Mouse (Mus musculus) heart, embryonic 11.5 days (tissue): Measurements from ENCODE around the gene Lingo3. TPM values are rescaled to one million over a fixed set of nuclear protein-coding genes. Genes with fewer than 3 reads are reported as not detected.
A peak's percentile ranks its signal among the peaks of the same experiment; 100 is the strongest.

Source experiments
- ATAC-seq: fragments of 200-750 bp; cut with Nextera tagmentation; replicated peaks from 2 replicates; pipeline ENCODE4 v1.8.0; 2017; ENCODE audit warnings: moderate library complexity; ENCODE audit not compliant: insufficient number of reproducible peaks, low FRiP score, low TSS enrichment
- H3K27ac ChIP-seq: fragments of 300-500 bp; sonication (generic); 2 replicates; pipeline ENCODE4 v1.5.1; 2014; ENCODE audit warnings: mild to moderate bottlenecking, low read depth, low read length
- H3K27me3 ChIP-seq: fragments of 300-500 bp; sonication (generic); 2 replicates; pipeline ENCODE4 v1.6.1; 2014; ENCODE audit warnings: mild to moderate bottlenecking, low read length, mixed read lengths; ENCODE audit not compliant: control insufficient read depth, insufficient read depth
- H3K36me3 ChIP-seq: fragments of 300-500 bp; sonication (generic); 2 replicates; pipeline ENCODE4 v1.6.1; 2014; ENCODE audit warnings: mild to moderate bottlenecking, low read length, moderate library complexity, mixed read lengths; ENCODE audit not compliant: control insufficient read depth, insufficient read depth
- H3K4me1 ChIP-seq: fragments of 300-500 bp; sonication (generic); 2 replicates; pipeline ENCODE4 v1.6.1; 2014; ENCODE audit warnings: low read length; ENCODE audit not compliant: control insufficient read depth, insufficient read depth
- H3K4me2 ChIP-seq: fragments of 300-500 bp; sonication (generic); 2 replicates; pipeline ENCODE4 v1.6.1; 2014; ENCODE audit warnings: mild to moderate bottlenecking, moderate library complexity
- H3K4me3 ChIP-seq: fragments of 300-500 bp; sonication (generic); 2 replicates; pipeline ENCODE4 v1.5.1; 2014; ENCODE audit warnings: low read depth, low read length
- H3K9ac ChIP-seq: fragments of 300-500 bp; sonication (generic); 2 replicates; pipeline ENCODE4 v1.6.1; 2014; ENCODE audit warnings: mild to moderate bottlenecking, low read depth, low read length, moderate library complexity
- H3K9me3 ChIP-seq: fragments of 300-500 bp; sonication (generic); replicated peaks from 2 replicates; pipeline ENCODE4 v1.6.1; 2016; ENCODE audit warnings: low read length; ENCODE audit not compliant: control insufficient read depth
- WGBS: fragments of 180-500 bp; shearing (Covaris S2); extraction: QIAGEN DNeasy Blood & Tissue Kit; methylation state at CpG from one replicate; pipeline ENCODE4 v1.1.7; 2014; ENCODE audit not compliant: insufficient replicate concordance; 5-methylcytosine and 5-hydroxymethylcytosine counted together
- microRNA counts: library from miRNA; unstranded; fragments of <30 nt; microRNA quantifications from one replicate; lab custom pipeline; 2015
- microRNA-seq: library from miRNA; unstranded; fragments of <30 nt; microRNA quantifications from one replicate; pipeline ENCODE4, GENCODE M21; 2016; ENCODE audit warnings: borderline number of aligned reads
- polyA plus RNA-seq: library from polyadenylated mRNA; unstranded; fragments of >200 nt; fragmentation: Nextera tagmentation; extraction: Ambion mirVana; gene quantifications from 2 replicates; pipeline ENCODE4 v1.2.1, GENCODE M21; 2014

Lingo3 gene
- polyA plus RNA-seq, 1 experiment from 2014 or later = not detected

DNA sequence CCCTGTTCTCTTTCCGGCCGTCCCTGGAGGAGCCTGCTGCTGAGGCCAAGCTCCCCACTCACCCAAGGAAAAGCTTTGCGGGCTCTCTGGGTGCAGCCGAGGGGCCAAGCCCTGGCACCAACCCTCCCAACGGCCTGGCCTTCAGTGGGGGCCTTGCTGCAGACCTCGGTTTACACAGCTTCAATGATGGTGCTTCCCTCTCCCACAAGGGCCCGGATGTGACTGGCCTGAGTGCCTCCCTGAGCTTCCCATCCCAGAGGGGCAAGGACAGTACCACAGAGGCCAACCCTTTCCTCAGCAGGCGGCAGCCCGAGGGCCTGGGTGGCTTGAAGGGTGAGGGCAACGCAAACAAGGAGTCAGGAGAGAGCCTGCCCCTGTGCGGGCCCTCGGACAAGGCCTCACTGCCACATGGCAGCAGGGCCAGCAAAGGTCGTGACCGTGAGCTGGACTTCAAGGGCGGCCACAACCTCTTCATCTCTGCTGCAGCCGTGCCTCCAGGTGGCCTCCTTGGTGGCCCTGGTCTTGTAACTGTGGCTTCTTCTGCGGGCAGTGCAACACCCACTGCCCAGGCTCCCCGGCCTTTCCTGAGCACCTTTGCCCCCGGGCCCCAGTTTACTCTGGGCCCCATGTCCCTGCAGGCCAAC is 53.0 kb downstream of the Lingo3 start:
- H3K4me3 ChIP-seq = no peak overlapping the region
- peaks cover 18% of the 10 kb centered on the region for H3K4me1 ChIP-seq
- peaks cover 65% of the 10 kb centered on the region for H3K36me3 ChIP-seq
- 75% methylated on average over 19 of the region's 19 CpGs for WGBS
- H3K27me3 ChIP-seq = no peaks in the 10 kb centered on the region
- no peaks in the 10 kb centered on the region for H3K9me3 ChIP-seq
- no peak overlapping the region; the same call in 1 of the 2 replicates for H3K27ac ChIP-seq
- no peak overlapping the region for H3K9ac ChIP-seq
- no peak for ATAC-seq
- no peak overlapping the region for H3K4me2 ChIP-seq

DNA sequence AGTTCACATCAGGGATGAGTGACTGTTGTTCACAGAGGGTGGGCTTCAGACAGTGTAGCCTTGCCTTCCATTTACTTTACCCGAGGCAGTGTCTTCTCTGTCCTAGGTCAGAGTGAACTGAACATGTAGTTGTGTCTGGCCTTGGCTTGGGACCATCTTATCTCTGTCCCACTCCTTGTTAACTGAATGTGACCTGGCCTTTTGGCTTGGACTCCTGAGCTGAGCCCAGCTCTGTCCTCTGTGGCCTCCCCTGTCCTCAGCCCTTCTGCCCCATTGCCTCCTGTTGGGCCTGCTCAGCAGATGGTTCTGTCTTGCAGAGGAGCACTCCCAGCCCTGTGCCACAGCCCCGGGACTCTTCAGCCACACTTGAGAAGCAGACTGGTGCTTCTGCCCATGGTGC is 56.3 kb downstream of the Lingo3 start:
- no peak for ATAC-seq
- 83% methylated on average over 2 of the region's 2 CpGs for WGBS

DNA sequence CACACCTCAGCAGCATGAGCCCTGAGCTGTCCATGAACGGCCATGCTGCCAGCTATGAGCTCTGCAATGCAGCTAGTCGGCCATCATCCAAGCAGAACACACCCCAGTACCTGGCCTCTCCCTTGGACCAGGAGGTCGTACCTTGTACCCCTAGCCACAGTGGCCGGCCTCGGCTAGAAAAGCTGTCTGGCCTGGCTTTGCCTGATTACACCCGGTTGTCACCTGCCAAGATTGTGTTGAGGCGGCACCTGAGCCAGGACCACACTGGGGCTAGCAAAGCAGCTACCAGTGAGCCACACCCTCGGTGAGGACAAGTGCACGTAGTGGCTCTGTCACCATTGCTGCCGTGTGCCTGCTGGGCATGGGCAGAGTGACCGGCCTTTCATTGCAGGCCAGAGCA is 57.9 kb downstream of the Lingo3 start:
- H3K4me1 ChIP-seq = peaks cover 3% of the 10 kb centered on the region
- no peak overlapping the region for H3K27ac ChIP-seq
- H3K9ac ChIP-seq = no peak overlapping the region
- H3K4me2 ChIP-seq = no peak overlapping the region
- no peaks in the 10 kb centered on the region for H3K9me3 ChIP-seq
- H3K36me3 ChIP-seq = peaks cover 59% of the 10 kb centered on the region
- WGBS = 92% methylated on average over 11 of the region's 11 CpGs
- no peaks in the 10 kb centered on the region for H3K27me3 ChIP-seq
- ATAC-seq = no peak
- H3K4me3 ChIP-seq = no peak overlapping the region

More for the DNA sequence above, 56.3 kb downstream of the Lingo3 start:
- H3K4me1 ChIP-seq = peaks cover 18% of the 10 kb centered on the region
- H3K27ac ChIP-seq = no peak overlapping the region
- H3K36me3 ChIP-seq = peaks cover 59% of the 10 kb centered on the region
- no peak overlapping the region for H3K9ac ChIP-seq
- H3K4me3 ChIP-seq = no peak overlapping the region
- no peak overlapping the region for H3K4me2 ChIP-seq
- no peaks in the 10 kb centered on the region for H3K9me3 ChIP-seq
- no peaks in the 10 kb centered on the region for H3K27me3 ChIP-seq

DNA sequence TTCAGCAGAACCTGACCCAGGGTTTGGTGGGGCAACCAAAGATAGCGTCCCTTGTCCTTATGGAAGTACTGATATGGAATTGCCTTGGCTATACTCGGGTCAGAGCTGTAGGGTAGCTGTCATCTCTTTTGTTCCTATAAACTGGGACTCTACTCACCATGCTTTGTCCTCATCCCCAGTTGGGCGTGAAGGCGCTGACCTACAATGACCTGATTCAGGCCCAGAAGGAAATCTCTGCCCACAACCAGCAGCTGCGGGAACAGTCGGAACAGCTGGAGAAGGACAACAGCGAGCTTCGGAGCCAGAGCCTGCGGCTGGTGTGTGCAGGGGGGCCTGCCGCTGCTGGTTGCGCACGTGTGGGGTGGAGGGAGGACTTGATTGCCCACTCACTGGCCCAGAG is 59.0 kb downstream of the Lingo3 start:
- peaks cover 56% of the 10 kb centered on the region for H3K36me3 ChIP-seq
- H3K4me3 ChIP-seq = no peak overlapping the region
- no peaks in the 10 kb centered on the region for H3K9me3 ChIP-seq
- WGBS = 88% methylated on average over 12 of the region's 12 CpGs
- H3K27me3 ChIP-seq = no peaks in the 10 kb centered on the region
- ATAC-seq = no peak
- H3K4me2 ChIP-seq = no peak overlapping the region
- H3K27ac ChIP-seq = no peak overlapping the region
- H3K9ac ChIP-seq = no peak overlapping the region
- no peaks in the 10 kb centered on the region for H3K4me1 ChIP-seq

DNA sequence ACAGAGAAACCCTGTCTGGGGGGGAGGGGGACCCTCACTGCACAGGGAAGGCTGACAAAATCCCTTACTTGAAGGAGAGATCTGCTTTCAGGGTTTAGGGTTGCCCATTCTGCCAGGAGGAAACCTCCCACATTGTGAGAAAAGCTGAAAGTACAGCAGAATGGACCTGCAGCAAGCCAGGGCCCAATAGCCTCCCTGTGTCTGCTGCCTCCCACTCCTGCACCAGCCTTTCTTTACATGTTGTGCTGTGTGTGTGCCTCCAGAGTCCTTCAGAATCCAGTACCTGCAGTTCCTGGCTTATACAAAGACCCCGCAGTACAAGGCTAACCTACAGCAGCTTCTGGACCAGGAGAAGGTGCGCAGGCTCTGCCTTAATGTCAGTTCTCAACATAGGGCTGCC is 59.5 kb downstream of the Lingo3 start:
- no peaks in the 10 kb centered on the region for H3K4me1 ChIP-seq
- H3K9ac ChIP-seq = no peak overlapping the region
- 95% methylated on average over 2 of the region's 2 CpGs for WGBS
- H3K27me3 ChIP-seq = no peaks in the 10 kb centered on the region
- no peak overlapping the region for H3K4me2 ChIP-seq
- H3K36me3 ChIP-seq = peaks cover 55% of the 10 kb centered on the region
- no peaks in the 10 kb centered on the region for H3K9me3 ChIP-seq
- ATAC-seq = no peak
- H3K27ac ChIP-seq = no peak overlapping the region
- no peak overlapping the region for H3K4me3 ChIP-seq

MicroRNAs encoded within 50 kb of the gene (microRNA counts, 519-probe panel; counts per million panel counts)
- microRNA mmu-miR-1982 (lab: Ali Mortazavi, UCI) = 32.2 counts per million

Small RNA genes lying within 50 kb of the gene (microRNA-seq; reads per million reads assigned to microRNA genes)
- gene Mir1982 = 4.3 reads per million, percentile 36 among the genes with 10 or more reads in this experiment

Other genes starting within 250 kb of the Lingo3 start
- gene Scamp4, start 241.2 kb downstream of the Lingo3 start, polyA plus RNA-seq = 76.9 and 78.1 TPM in 2 replicates
- 6.2 and 6.6 TPM in 2 replicates for gene Adat3, start 241.2 kb downstream of the Lingo3 start, polyA plus RNA-seq
- 0.83 and 0.84 TPM in 2 replicates for gene Gm49322, start 238.0 kb downstream of the Lingo3 start, polyA plus RNA-seq
- 64.6 and 67.6 TPM in 2 replicates for gene Csnk1g2, start 221.2 kb downstream of the Lingo3 start, polyA plus RNA-seq
- 37.6 and 47.0 TPM in 2 replicates for gene Btbd2, start 187.0 kb downstream of the Lingo3 start, polyA plus RNA-seq
- gene Mknk2, start 165.9 kb downstream of the Lingo3 start, polyA plus RNA-seq = 62.1 and 68.8 TPM in 2 replicates
- 38.9 and 39.0 TPM in 2 replicates for gene Mob3a, start 142.1 kb downstream of the Lingo3 start, polyA plus RNA-seq
- gene Izumo4, start 141.9 kb downstream of the Lingo3 start, polyA plus RNA-seq = 8.2 and 8.5 TPM in 2 replicates
- 51.5 and 59.3 TPM in 2 replicates for gene Ap3d1, start 101.8 kb downstream of the Lingo3 start, polyA plus RNA-seq
- 23.1 and 27.3 TPM in 2 replicates for gene Dot1l, start 88.8 kb downstream of the Lingo3 start, polyA plus RNA-seq
- 68.6 and 68.7 TPM in 2 replicates for gene Sf3a2, start 45.8 kb downstream of the Lingo3 start, polyA plus RNA-seq
- 89.0 and 97.7 TPM in 2 replicates for gene Plekhj1, start 45.4 kb downstream of the Lingo3 start, polyA plus RNA-seq
- gene Amh, start 38.8 kb downstream of the Lingo3 start, polyA plus RNA-seq = 0.11 TPM in 1 of 2 replicates, not detected in the other
- 8.0 and 10.0 TPM in 2 replicates for gene Jsrp1, start 30.5 kb downstream of the Lingo3 start, polyA plus RNA-seq
- 1,894 and 1,935 TPM in 2 replicates for gene Oaz1, start 17.4 kb downstream of the Lingo3 start, polyA plus RNA-seq
- gene Lsm7, start 11.2 kb upstream of the Lingo3 start, polyA plus RNA-seq = 201 and 218 TPM in 2 replicates
- gene Sppl2b, start 11.2 kb upstream of the Lingo3 start, polyA plus RNA-seq = 22.9 and 26.3 TPM in 2 replicates
- not detected in 2 replicates for gene Tmprss9, start 27.8 kb upstream of the Lingo3 start, polyA plus RNA-seq
- 300 and 340 TPM in 2 replicates for gene Timm13, start 56.9 kb upstream of the Lingo3 start, polyA plus RNA-seq
- 7.9 and 11.6 TPM in 2 replicates for gene Lmnb2, start 74.2 kb upstream of the Lingo3 start, polyA plus RNA-seq
- 21.3 and 25.6 TPM in 2 replicates for gene Gadd45b, start 86.0 kb upstream of the Lingo3 start, polyA plus RNA-seq
- gene Gng7, start 170.9 kb upstream of the Lingo3 start, polyA plus RNA-seq = 1.4 TPM in 2 replicates
- gene Diras1, start 181.6 kb upstream of the Lingo3 start, polyA plus RNA-seq = 0.13 TPM in 1 of 2 replicates, not detected in the other
- 3.9 and 4.1 TPM in 2 replicates for gene Slc39a3, start 193.4 kb upstream of the Lingo3 start, polyA plus RNA-seq
- 130 and 159 TPM in 2 replicates for gene Sgta, start 216.1 kb upstream of the Lingo3 start, polyA plus RNA-seq
- 30.9 and 31.1 TPM in 2 replicates for gene Thop1, start 226.0 kb upstream of the Lingo3 start, polyA plus RNA-seq